Mouse (Mus musculus): ENCODE measurements around the gene Spint2.

DNA sequence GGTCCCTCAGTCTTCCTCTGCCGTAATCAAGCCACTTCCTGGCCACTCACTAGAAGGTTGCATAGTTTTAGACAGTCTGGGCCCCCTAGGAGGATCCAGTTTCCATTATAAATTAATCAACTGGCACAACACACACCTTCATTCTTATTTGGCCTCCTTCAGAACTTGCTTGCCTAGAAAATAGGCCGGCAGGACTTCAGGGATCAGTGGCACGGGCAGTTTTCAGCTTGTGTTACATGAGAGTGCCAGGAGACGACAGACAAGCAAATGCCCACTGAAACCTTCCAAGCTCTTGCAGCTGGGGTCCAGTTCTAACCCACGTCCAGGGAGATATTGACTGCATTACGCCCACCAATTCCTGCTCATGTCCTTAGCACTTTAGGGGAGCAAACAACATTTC, 19.6 kb downstream of the Spint2 start:
- no peak for TF ChIP-seq CTCF (IDR thresholded peaks at IDR 0.05; ENCODE audit: borderline replicate concordance, extremely low read depth, insufficient read depth, insufficient read length)
- no peak for TF ChIP-seq POLR2A (IDR thresholded peaks at IDR 0.05; ENCODE audit: borderline replicate concordance, extremely low read depth, insufficient read depth, insufficient read length, poor library complexity, severe bottlenecking)

All from brain, embryonic 14.5 days (tissue).